Mouse (Mus musculus): Measurements from ENCODE around the gene Cracr2b.
"Not testable (repeated sequence)": the region's sequence is repeated elsewhere in the genome, so short reads cannot be mapped to it uniquely, and the experiment has no call there.

The Cracr2b gene

GRCm38 (mm10) chr7:141433517-141434400, 27.1 kb upstream of the Cracr2b start:
- no peak for DNase-seq (ENCODE audit: low spot score in 2 of 2)

- DNase-seq (ENCODE audit: low spot score in 2 of 2): no peak
Measured at GRCm38 (mm10) chr7:141434464-141434863, 26.4 kb upstream of the Cracr2b start.

- DNase-seq (ENCODE audit: low spot score in 2 of 2): no peak
Measured at GRCm38 (mm10) chr7:141435129-141435855, 25.6 kb upstream of the Cracr2b start.

- DNase-seq (ENCODE audit: low spot score in 2 of 2): no peak
Measured at GRCm38 (mm10) chr7:141435856-141436522, 24.9 kb upstream of the Cracr2b start.

GRCm38 (mm10) chr7:141436523-141436892, 24.4 kb upstream of the Cracr2b start:
- no peak for DNase-seq (ENCODE audit: low spot score in 2 of 2)

GRCm38 (mm10) chr7:141437178-141438120, 23.4 kb upstream of the Cracr2b start, which contains the start of gene Slc25a22:
Slc25a22 (minus strand) TSS chr7:141437892.
- peak; percentile 79 to 86 for DNase-seq (ENCODE audit: low spot score in 2 of 2)

- DNase-seq (ENCODE audit: low spot score in 2 of 2): no peak
Measured at GRCm38 (mm10) chr7:141438201-141438968, 22.5 kb upstream of the Cracr2b start.

GRCm38 (mm10) chr7:141439140-141439679, 21.7 kb upstream of the Cracr2b start:
- DNase-seq (ENCODE audit: low spot score in 2 of 2): no peak

- DNase-seq (ENCODE audit: low spot score in 2 of 2): no peak
Measured at GRCm38 (mm10) chr7:141439811-141440210, 21.1 kb upstream of the Cracr2b start.

- DNase-seq (ENCODE audit: low spot score in 2 of 2): no peak
Measured at GRCm38 (mm10) chr7:141440613-141441012, 20.3 kb upstream of the Cracr2b start.

- no peak for DNase-seq (ENCODE audit: low spot score in 2 of 2)
Measured at GRCm38 (mm10) chr7:141441460-141441859, 19.4 kb upstream of the Cracr2b start.

GRCm38 (mm10) chr7:141442199-141442598, 18.7 kb upstream of the Cracr2b start:
- no peak for DNase-seq (ENCODE audit: low spot score in 2 of 2)

GRCm38 (mm10) chr7:141443081-141443821, 17.6 kb upstream of the Cracr2b start:
- peak in 1 of 2 experiments; percentile 52 for DNase-seq (ENCODE audit: low spot score in 2 of 2)

- peak in 1 of 2 experiments; percentile 67 for DNase-seq (ENCODE audit: low spot score in 2 of 2)
Measured at GRCm38 (mm10) chr7:141443828-141444237, 17.1 kb upstream of the Cracr2b start, which contains the start of gene Pidd1. Pidd1 (minus strand) TSS chr7:141444025.

- not testable (repeated sequence) for DNase-seq (ENCODE audit: low spot score in 2 of 2)
Measured at GRCm38 (mm10) chr7:141446374-141446773, 14.5 kb upstream of the Cracr2b start.

GRCm38 (mm10) chr7:141447110-141447991, 13.5 kb upstream of the Cracr2b start, which contains the start of gene Rplp2:
Rplp2 (plus strand) TSS chr7:141447370.
- DNase-seq (ENCODE audit: low spot score in 2 of 2): peak; percentile 91 to 92

GRCm38 (mm10) chr7:141451928-141452327, 9.0 kb upstream of the Cracr2b start:
- DNase-seq (ENCODE audit: low spot score in 2 of 2): no peak

- DNase-seq (ENCODE audit: low spot score in 2 of 2): no peak
Measured at GRCm38 (mm10) chr7:141453636-141454035, 7.3 kb upstream of the Cracr2b start.
